Mouse (Mus musculus): ENCODE measurements at regions not wholly inside any gene's neighbourhood (a gene's known extent, or its start where the extent isn't known, plus 50 kb on each side); places are given as distances from the start of the nearest gene placed in this dataset.

GRCm38 (mm10) chr13:111860931-111861330, 52.1 kb upstream of the Map3k1 start:
- no peaks in the 10 kb centered on the region for H3K36me3 ChIP-seq
- H3K27ac ChIP-seq = no peak overlapping the region
- no peaks in the 10 kb centered on the region for H3K27me3 ChIP-seq
- no peak overlapping the region for H3K4me2 ChIP-seq
- H3K4me1 ChIP-seq = 0 out of 2 replicates have a peak, but pooled peaks cover 2% of the 10 kb centered on the region
- H3K9me3 ChIP-seq = no peaks in the 10 kb centered on the region; the same call in 1 of the 2 replicates
- WGBS = 64% methylated on average over 3 of the region's 3 CpGs
- H3K4me3 ChIP-seq = no peak overlapping the region
- no peak for ATAC-seq (ENCODE audit: insufficient number of reproducible peaks, insufficient read depth, low FRiP score, low TSS enrichment, low read depth)
- H3K9ac ChIP-seq = no peak overlapping the region

DNA sequence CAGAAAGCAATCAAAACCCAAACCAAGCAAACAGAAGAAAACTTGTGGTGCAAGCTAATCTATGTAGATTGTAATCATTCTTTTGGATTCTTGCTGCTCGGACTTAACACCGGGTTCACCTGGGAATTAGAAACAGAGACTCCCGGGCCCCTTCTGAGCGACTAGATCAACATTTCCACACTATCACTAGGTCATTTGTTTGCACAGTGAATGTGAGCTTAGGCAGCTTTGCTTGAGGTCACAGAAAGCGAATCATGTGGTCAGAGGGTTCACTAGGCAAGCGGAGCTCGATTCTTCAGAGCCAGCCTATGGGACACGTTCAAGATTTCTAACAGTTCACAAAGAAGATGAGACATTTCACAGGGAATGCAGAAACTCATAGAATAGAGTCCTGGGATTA, 53.5 kb upstream of the Map3k1 start:
- Histone ChIP-seq H3K9ac (no peak overlapping the region), H3K4me1 (no peaks in the 10 kb centered on the region; the same call in 1 of the 2 replicates), H3K4me2 (no peak overlapping the region), H3K9me3 (no peaks in the 10 kb centered on the region; the same call in 1 of the 2 replicates), H3K36me3 (no peaks in the 10 kb centered on the region), H3K4me3 (no peak overlapping the region), H3K27me3 (no peaks in the 10 kb centered on the region), H3K27ac (no peak overlapping the region)
- ATAC-seq (ENCODE audit: insufficient number of reproducible peaks, insufficient read depth, low FRiP score, low TSS enrichment, low read depth) = no peak
- WGBS = 74% methylated on average over 8 of the region's 8 CpGs

DNA sequence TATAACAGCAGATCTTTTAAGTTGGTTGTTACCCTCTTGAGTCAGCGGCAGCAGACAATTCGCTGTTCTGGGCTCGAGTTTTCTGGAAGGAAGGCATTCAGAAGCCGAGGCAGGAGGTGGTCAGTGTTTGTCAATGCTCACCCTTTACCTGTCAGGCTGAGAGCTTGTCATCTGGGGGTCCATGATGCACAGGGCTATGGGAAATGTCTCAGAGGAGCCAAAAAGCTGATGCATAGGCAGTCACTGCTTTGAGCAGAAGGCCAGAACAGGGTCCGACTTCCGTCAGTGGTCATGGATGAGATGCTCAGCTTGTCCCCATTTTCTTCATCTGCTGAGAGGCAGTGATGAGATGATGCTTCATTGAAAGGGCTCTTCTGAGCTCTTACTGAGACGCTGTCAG, 57.2 kb upstream of the Map3k1 start:
- no peaks in the 10 kb centered on the region for H3K9me3 ChIP-seq
- H3K9ac ChIP-seq = no peak overlapping the region
- H3K4me2 ChIP-seq = no peak overlapping the region
- no peak overlapping the region for H3K4me3 ChIP-seq
- no peaks in the 10 kb centered on the region for H3K36me3 ChIP-seq
- H3K27me3 ChIP-seq = no peaks in the 10 kb centered on the region
- no peak for ATAC-seq (ENCODE audit: insufficient number of reproducible peaks, insufficient read depth, low FRiP score, low TSS enrichment, low read depth)
- 95% methylated on average over 7 of the region's 7 CpGs for WGBS
- no peak overlapping the region for H3K27ac ChIP-seq
- H3K4me1 ChIP-seq = peaks cover 20% of the 10 kb centered on the region

DNA sequence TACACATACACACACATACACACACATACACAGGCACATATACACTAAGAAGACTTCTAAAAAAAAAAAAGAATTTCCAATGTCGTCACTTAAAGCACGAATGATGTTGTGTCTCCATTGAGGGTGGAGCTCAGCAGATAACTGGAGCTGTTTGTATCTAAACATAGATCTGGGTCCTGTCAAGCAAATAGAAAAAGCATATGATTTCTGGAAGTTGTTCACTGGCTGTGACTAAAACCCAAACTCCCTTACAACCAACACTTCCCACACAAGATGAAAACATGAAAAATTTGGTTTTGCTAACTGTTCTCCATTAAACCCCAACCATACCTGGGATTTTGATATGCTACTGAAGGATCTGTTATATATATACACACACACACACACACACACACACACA, 58.5 kb upstream of the Map3k1 start:
- peaks cover 20% of the 10 kb centered on the region for H3K4me1 ChIP-seq
- H3K27me3 ChIP-seq = no peaks in the 10 kb centered on the region
- no peak overlapping the region for H3K4me3 ChIP-seq
- H3K4me2 ChIP-seq = peak overlapping the region; percentile 58
- no peaks in the 10 kb centered on the region for H3K36me3 ChIP-seq
- H3K9me3 ChIP-seq = no peaks in the 10 kb centered on the region
- no peak overlapping the region for H3K27ac ChIP-seq
- no peak overlapping the region for H3K9ac ChIP-seq
- ATAC-seq (ENCODE audit: insufficient number of reproducible peaks, insufficient read depth, low FRiP score, low TSS enrichment, low read depth) = no peak
- WGBS = 91% methylated on average over 2 of the region's 2 CpGs

DNA sequence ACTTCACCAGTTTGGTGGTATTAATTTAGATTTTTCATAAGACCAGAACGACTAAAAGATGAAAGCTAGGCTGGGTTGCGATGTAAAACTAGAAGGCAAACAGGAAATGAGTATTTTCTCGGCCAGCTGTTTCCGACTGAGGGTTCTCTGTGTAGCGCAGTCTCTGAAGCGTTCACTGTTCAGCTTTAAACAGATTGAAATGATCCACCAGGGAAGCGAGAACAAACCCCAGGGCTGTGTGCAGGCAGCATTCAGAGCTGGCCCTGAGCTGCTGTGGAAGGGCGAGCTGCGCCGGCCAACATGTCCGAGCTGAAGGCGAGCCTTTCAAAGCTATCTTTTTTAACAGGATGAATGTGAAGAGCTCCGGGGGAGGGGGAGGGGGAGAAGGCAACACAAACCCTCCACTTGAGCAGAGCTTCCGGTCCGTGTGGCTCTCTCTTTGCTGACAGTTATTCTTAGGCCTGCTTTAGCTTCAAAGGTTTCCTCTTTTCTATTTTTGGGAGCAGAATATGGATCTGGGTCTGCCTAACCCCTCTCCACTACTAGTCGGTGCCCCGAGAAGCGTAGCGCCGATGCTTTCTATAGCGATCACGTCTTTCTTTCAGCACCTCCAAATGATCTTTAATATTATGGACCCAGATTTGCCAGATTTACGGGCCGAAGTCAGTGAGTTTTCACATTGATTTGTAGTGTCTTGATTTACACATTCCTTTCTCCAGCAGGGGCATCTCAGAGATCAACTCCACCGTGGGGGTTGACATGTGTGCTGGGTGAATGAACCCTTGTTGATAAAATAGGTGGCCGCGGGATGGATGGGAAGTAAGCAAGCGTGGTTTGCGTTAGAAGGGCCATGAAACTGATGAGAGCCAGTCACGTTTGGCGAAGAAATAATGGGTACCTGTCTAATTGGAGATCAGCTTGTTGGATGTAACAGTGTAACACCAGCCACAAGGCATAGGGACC, 59.3 kb upstream of the Map3k1 start:
- peak overlapping the region; percentile 31 for H3K4me3 ChIP-seq
- 24% methylated on average over 31 of the region's 31 CpGs for WGBS
- ATAC-seq (ENCODE audit: insufficient number of reproducible peaks, insufficient read depth, low FRiP score, low TSS enrichment, low read depth) = peak; percentile 52; the same call in 1 of the 2 replicates

DNA sequence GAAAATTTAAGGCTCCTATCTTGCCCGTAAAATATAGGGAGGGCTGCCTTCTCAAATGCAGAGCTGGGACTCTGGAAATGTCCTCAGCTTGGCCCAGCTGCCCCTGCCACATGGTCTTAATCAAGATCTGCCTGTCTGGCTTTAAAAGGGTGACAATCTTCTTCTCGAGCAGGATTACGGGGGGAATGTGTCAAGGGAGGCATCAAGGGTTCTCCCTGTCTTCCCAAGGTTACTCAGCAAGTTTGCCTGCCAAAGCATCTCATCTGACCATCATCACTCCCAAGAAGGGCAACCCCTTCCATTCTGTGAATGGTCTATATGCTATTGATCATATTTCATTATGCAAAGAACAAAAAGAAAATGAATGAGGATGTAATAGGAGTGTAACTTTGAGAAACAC, 60.2 kb upstream of the Map3k1 start:
- no peak overlapping the region for H3K27ac ChIP-seq
- no peak overlapping the region for H3K4me2 ChIP-seq
- WGBS = 20% methylated on average over 3 of the region's 3 CpGs
- no peaks in the 10 kb centered on the region for H3K27me3 ChIP-seq
- no peaks in the 10 kb centered on the region for H3K36me3 ChIP-seq
- no peaks in the 10 kb centered on the region for H3K9me3 ChIP-seq
- H3K4me3 ChIP-seq = no peak overlapping the region
- peaks cover 20% of the 10 kb centered on the region for H3K4me1 ChIP-seq
- H3K9ac ChIP-seq = no peak overlapping the region
- no peak for ATAC-seq (ENCODE audit: insufficient number of reproducible peaks, insufficient read depth, low FRiP score, low TSS enrichment, low read depth)

More for the DNA sequence above, 59.3 kb upstream of the Map3k1 start:
- H3K36me3 ChIP-seq = no peaks in the 10 kb centered on the region
- peaks cover 20% of the 10 kb centered on the region for H3K4me1 ChIP-seq
- H3K9me3 ChIP-seq = no peaks in the 10 kb centered on the region
- H3K9ac ChIP-seq = peak overlapping the region; percentile 63
- peak overlapping the region; percentile 76 for H3K27ac ChIP-seq
- H3K27me3 ChIP-seq = no peaks in the 10 kb centered on the region
- H3K4me2 ChIP-seq = peak overlapping the region; percentile 58

- Histone ChIP-seq H3K9me3 (no peaks in the 10 kb centered on the region), H3K36me3 (no peaks in the 10 kb centered on the region), H3K4me3 (no peak overlapping the region), H3K9ac (no peak overlapping the region), H3K4me2 (no peak overlapping the region), H3K27me3 (no peaks in the 10 kb centered on the region), H3K4me1 (peaks cover 20% of the 10 kb centered on the region), H3K27ac (no peak overlapping the region)
- ATAC-seq (ENCODE audit: insufficient number of reproducible peaks, insufficient read depth, low FRiP score, low TSS enrichment, low read depth) = no peak
- 58% methylated on average over 17 of the region's 17 CpGs for WGBS
Observed at GRCm38 (mm10) chr13:111869771-111870437, 61.1 kb upstream of the Map3k1 start.

GRCm38 (mm10) chr13:111870505-111870904, 61.7 kb upstream of the Map3k1 start:
- 78% methylated on average over 4 of the region's 4 CpGs for WGBS
- no peaks in the 10 kb centered on the region for H3K9me3 ChIP-seq
- no peak overlapping the region for H3K4me2 ChIP-seq
- ATAC-seq (ENCODE audit: insufficient number of reproducible peaks, insufficient read depth, low FRiP score, low TSS enrichment, low read depth) = no peak
- no peak overlapping the region for H3K27ac ChIP-seq
- no peak overlapping the region for H3K9ac ChIP-seq
- no peak overlapping the region for H3K4me3 ChIP-seq
- H3K27me3 ChIP-seq = no peaks in the 10 kb centered on the region
- no peaks in the 10 kb centered on the region for H3K36me3 ChIP-seq
- H3K4me1 ChIP-seq = peaks cover 20% of the 10 kb centered on the region

DNA sequence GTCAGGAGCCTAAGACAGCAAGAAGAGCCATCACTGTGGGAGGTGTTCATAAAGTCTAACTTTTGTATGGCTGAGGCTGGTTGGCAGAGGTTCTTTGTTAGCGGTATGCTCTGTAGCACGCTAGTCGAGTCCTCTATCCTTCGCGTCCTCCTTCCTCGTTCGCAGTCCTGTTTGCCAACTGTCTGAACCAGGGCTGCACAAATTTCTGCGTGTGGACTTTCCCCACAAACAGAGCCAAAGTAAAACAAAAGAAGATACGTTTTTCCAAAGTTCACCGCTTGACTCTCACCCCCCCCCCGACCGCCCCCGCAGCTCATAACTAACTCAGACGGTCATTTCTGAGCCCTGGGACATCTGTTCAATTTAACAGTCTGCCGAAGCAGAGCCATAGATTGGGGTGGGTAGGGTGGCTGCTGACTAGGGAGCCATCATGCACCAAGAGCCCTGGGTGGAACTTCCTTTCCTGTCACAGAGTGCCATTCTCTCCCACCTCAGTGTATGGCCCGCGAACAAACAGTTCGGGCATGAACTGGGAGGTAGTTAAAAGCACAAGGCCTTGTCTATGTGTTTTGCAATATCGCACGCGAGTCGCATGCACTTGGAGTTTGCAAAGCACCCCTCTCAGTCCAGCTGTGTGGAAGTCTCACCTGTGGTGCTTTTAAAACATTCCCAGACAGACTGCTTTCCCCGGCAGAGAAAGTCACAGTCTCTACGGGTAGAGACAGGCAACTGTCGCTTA, 63.0 kb upstream of the Map3k1 start:
- no peaks in the 10 kb centered on the region for H3K9me3 ChIP-seq
- H3K27ac ChIP-seq = no peak overlapping the region
- H3K4me3 ChIP-seq = no peak overlapping the region
- no peak overlapping the region for H3K4me2 ChIP-seq
- no peaks in the 10 kb centered on the region for H3K36me3 ChIP-seq
- peaks cover 20% of the 10 kb centered on the region for H3K4me1 ChIP-seq
- no peak for ATAC-seq (ENCODE audit: insufficient number of reproducible peaks, insufficient read depth, low FRiP score, low TSS enrichment, low read depth)
- 90% methylated on average over 25 of the region's 25 CpGs for WGBS
- no peaks in the 10 kb centered on the region for H3K27me3 ChIP-seq
- H3K9ac ChIP-seq = no peak overlapping the region

DNA sequence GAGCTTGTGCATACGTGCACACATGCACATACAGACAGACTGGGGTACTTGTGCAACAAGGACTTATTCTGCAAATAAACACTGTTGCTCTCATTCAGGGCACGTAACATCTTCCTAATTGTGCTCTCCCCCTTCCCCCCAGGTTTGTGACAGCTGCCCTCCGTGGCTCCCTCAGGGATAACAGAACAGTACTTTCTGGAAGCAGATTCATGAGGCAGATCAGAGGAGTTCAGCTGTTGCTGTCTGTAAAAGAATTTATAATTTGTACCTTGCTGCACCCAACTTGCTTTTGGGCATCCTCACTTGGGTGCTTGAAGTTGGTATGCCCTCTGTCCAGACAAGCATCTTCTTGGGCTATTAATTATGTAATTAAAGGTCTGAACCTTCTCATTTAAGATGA, 65.5 kb upstream of the Map3k1 start:
- WGBS = 78% methylated on average over 3 of the region's 3 CpGs
- Histone ChIP-seq H3K27me3 (no peaks in the 10 kb centered on the region), H3K4me3 (no peak overlapping the region), H3K9ac (no peak overlapping the region), H3K27ac (no peak overlapping the region), H3K9me3 (no peaks in the 10 kb centered on the region), H3K36me3 (no peaks in the 10 kb centered on the region), H3K4me1 (peaks cover 6% of the 10 kb centered on the region; the same call in 1 of the 2 replicates), H3K4me2 (no peak overlapping the region)
- no peak for ATAC-seq (ENCODE audit: insufficient number of reproducible peaks, insufficient read depth, low FRiP score, low TSS enrichment, low read depth)

DNA sequence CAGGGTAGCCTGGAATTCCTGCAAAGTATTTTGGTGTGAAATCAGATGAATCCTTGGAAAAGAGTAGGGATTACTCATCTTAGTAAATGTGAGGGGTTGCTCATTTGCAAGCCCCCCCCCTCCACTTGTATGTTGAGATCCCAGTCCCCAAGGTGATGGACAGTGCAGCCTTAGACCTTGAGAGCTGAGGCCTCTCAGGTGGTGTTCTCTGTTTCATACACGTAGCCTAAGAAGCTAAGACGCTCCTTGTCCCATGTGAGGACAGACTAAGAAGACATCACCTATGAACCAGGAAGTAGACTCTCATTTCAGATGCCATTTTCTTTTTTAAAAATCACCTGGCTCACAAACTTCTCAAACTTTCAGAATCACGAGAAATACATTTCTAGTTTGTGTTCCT, 67.6 kb upstream of the Map3k1 start:
- no peak overlapping the region for H3K9ac ChIP-seq
- WGBS = 83% methylated on average over 3 of the region's 3 CpGs
- ATAC-seq (ENCODE audit: insufficient number of reproducible peaks, insufficient read depth, low FRiP score, low TSS enrichment, low read depth) = no peak

More for the DNA sequence above, 67.6 kb upstream of the Map3k1 start:
- H3K9me3 ChIP-seq = no peaks in the 10 kb centered on the region
- H3K27me3 ChIP-seq = no peaks in the 10 kb centered on the region
- H3K36me3 ChIP-seq = no peaks in the 10 kb centered on the region
- H3K4me2 ChIP-seq = no peak overlapping the region
- no peaks in the 10 kb centered on the region for H3K4me1 ChIP-seq
- no peak overlapping the region for H3K27ac ChIP-seq
- H3K4me3 ChIP-seq = no peak overlapping the region
